Mouse (Mus musculus) limb, embryonic 14.5 days (tissue): Measurements from ENCODE around the gene H1foo. TPM values are rescaled to one million over a fixed set of nuclear protein-coding genes. Genes with fewer than 3 reads are reported as not detected.

ENCODE experiments used
- ATAC-seq: fragments of 200-750 bp; cut with Nextera tagmentation; 2 replicates; pipeline ENCODE4 v1.8.0; 2017; ENCODE audit warnings: low read depth, moderate number of reproducible peaks, moderate TSS enrichment; ENCODE audit not compliant: low FRiP score
- DNase-seq: peaks from one replicate; pipeline ENCODE4 v3.0.0-alpha.2; 2015; ENCODE audit warnings: low spot score
- H3K27ac ChIP-seq: fragments of 300-500 bp; sonication (generic); replicated peaks from 2 replicates; pipeline ENCODE4 v1.5.1; 2014; ENCODE audit warnings: low read depth, mild to moderate bottlenecking, low read length, moderate library complexity, mixed read lengths
- H3K27me3 ChIP-seq: fragments of 300-500 bp; sonication (generic); 2 replicates; pipeline ENCODE4 v1.6.1; 2014; ENCODE audit warnings: low read length, mixed read lengths; ENCODE audit not compliant: control insufficient read depth, insufficient read depth
- H3K36me3 ChIP-seq: fragments of 300-500 bp; sonication (generic); 2 replicates; pipeline ENCODE4 v1.6.1; 2014; ENCODE audit warnings: mild to moderate bottlenecking, low read length, moderate library complexity, mixed read lengths; ENCODE audit not compliant: control insufficient read depth, insufficient read depth
- H3K4me1 ChIP-seq: fragments of 300-500 bp; sonication (generic); 2 replicates; pipeline ENCODE4 v1.6.1; 2014; ENCODE audit warnings: antibody characterized with exemption, low read length, mixed read lengths; ENCODE audit not compliant: control insufficient read depth, insufficient read depth
- H3K4me2 ChIP-seq: fragments of 300-500 bp; sonication (generic); replicated peaks from 2 replicates; pipeline ENCODE4 v1.6.1; 2014; ENCODE audit warnings: low read depth, mild to moderate bottlenecking, low read length, moderate library complexity; ENCODE audit not compliant: severe bottlenecking
- H3K4me3 ChIP-seq: fragments of 300-500 bp; sonication (generic); replicated peaks from 2 replicates; pipeline ENCODE4 v1.5.1; 2014; ENCODE audit warnings: low read length
- H3K9ac ChIP-seq: fragments of 300-500 bp; sonication (generic); 2 replicates; pipeline ENCODE4 v1.6.1; 2014; ENCODE audit warnings: mild to moderate bottlenecking, low read depth, low read length, moderate library complexity; ENCODE audit not compliant: severe bottlenecking
- H3K9me3 ChIP-seq: fragments of 300-500 bp; sonication (generic); 2 replicates; pipeline ENCODE4 v1.6.1; 2016; ENCODE audit warnings: low read length; ENCODE audit not compliant: control insufficient read depth
- POLR2A ChIP-seq: fragments of 200-500 bp; IDR thresholded peaks from 2 replicates; pipeline ENCODE4 v1.8.0; 2012; ENCODE audit warnings: inconsistent platforms, mild to moderate bottlenecking, moderate library complexity, borderline replicate concordance; ENCODE audit not compliant: insufficient read depth, insufficient read length; ENCODE audit errors: extremely low read depth
- WGBS: fragments of 180-500 bp; shearing (Covaris S2); extraction: QIAGEN DNeasy Blood & Tissue Kit; methylation state at CpG from one replicate; pipeline ENCODE4 v1.1.7; 2014; 5-methylcytosine and 5-hydroxymethylcytosine counted together
- polyA plus RNA-seq, 2 experiments: library from polyadenylated mRNA; depleted of rRNA in 1 of 2; stranded (reverse) in 1 of 2; unstranded in 1 of 2; fragments of >200 nt; fragmentation: Nextera tagmentation in 1 of 2; extraction: Ambion mirVana in 1 of 2; gene quantifications; 2 replicates each; pipeline versions ENCODE4 v1.2.1 to v1.2.3; 2012 to 2014

H1foo gene
- polyA plus RNA-seq (2012; rRNA removed) (not detected in 2 replicates), polyA plus RNA-seq (2014; fragmentation: Nextera tagmentation; extraction: Ambion mirVana) (not detected in 2 replicates)

DNA sequence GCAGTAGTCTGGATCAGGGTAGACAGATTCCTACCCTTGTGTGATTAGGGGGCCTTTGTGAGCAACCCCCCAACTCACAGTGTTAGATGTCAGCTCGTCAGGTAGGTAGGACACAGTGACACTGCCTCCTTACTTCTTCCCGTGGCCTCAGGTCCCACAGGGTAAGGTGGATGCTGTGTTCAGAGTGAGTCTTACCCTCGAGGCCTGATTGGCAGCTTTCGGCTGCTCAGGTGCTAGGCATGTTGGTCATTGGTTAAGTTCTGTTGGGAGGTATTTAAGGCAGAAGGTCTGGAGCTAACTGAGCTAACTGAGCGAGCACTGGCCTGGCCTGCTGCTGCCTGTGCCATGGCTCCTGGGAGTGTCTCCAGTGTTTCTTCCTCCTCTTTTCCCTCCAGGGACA is at the start of gene H1foo:
H1foo (plus strand) TSS at position 301 of the 400 bp plus-strand sequence.
- H3K27me3 ChIP-seq, result no peaks in the 10 kb centered on the region
- H3K4me2 ChIP-seq, result no peak within 1 kb of the TSS
- H3K27ac ChIP-seq, result no peak within 1 kb of the TSS
- WGBS, result 76% methylated on average over 5 of the region's 5 CpGs
- no peak within 1 kb of the TSS; the same call in 1 of the 2 replicates for H3K9ac ChIP-seq
- no peak for ATAC-seq
- H3K9me3 ChIP-seq, result no peaks in the 10 kb centered on the region
- no peak for DNase-seq
- no peak within 1 kb of the TSS for H3K4me3 ChIP-seq
- H3K4me1 ChIP-seq, result no peaks in the 10 kb centered on the region
- no peaks in the 10 kb centered on the region for H3K36me3 ChIP-seq
- TF ChIP-seq POLR2A, result no peak

DNA sequence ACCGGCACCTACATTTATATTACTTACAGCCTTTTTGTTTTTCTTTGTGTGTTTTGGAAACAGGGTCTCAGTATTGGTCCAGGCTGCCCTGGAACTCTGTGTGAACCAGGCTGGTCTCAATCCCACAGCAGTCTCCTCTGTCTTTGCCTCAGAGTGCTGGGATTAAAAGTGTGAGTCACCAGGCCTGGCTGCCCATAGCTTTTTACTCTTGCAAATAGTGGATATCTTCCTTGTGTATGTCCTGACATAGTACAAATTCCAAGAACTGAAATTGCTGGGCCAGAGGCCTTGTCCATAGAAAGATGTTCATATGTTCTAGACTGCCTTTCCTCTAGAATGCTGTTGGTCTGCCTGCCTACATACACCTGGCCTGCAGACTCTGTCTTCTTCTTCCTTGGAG is 48.4 kb upstream of the H1foo start:
- Histone ChIP-seq H3K4me1 (peaks cover 4% of the 10 kb centered on the region), H3K9ac (no peak overlapping the region), H3K9me3 (no peaks in the 10 kb centered on the region), H3K4me2 (no peak overlapping the region), H3K36me3 (peaks cover 51% of the 10 kb centered on the region), H3K27me3 (no peaks in the 10 kb centered on the region), H3K27ac (no peak overlapping the region), H3K4me3 (no peak overlapping the region)
- WGBS, result 70% methylated on average over 1 of the region's 1 CpGs
- no peak for DNase-seq
- no peak for TF ChIP-seq POLR2A
- no peak for ATAC-seq

DNA sequence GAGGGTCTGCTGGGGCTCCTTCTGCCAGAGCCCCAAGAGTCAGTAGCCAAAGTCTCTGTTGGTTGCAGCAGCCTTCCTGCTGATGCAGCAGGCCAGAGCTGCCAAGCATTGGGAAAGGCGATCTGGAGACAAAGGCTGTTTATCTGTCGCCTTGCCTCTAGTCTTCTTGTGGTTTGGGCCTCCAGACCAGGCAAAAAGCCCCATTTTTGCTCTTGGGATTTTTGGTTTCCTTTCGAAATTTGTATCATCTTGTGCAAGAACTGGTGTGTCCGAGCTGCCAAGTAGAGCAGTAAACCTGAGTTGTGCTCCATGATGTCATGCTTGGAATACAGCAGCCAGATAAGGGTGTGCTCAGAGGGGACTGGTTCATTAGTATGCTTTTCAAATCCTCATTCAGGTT is 47.6 kb upstream of the H1foo start:
- H3K27me3 ChIP-seq, result no peaks in the 10 kb centered on the region
- H3K36me3 ChIP-seq, result peaks cover 47% of the 10 kb centered on the region
- ATAC-seq, result no peak
- no peak for TF ChIP-seq POLR2A
- WGBS, result 73% methylated on average over 4 of the region's 4 CpGs
- no peak for DNase-seq
- no peaks in the 10 kb centered on the region; the same call in 1 of the 2 replicates for H3K4me1 ChIP-seq
- H3K4me3 ChIP-seq, result no peak overlapping the region
- H3K9ac ChIP-seq, result no peak overlapping the region; the same call in 1 of the 2 replicates
- H3K27ac ChIP-seq, result no peak overlapping the region
- no peak overlapping the region for H3K4me2 ChIP-seq
- H3K9me3 ChIP-seq, result no peaks in the 10 kb centered on the region

DNA sequence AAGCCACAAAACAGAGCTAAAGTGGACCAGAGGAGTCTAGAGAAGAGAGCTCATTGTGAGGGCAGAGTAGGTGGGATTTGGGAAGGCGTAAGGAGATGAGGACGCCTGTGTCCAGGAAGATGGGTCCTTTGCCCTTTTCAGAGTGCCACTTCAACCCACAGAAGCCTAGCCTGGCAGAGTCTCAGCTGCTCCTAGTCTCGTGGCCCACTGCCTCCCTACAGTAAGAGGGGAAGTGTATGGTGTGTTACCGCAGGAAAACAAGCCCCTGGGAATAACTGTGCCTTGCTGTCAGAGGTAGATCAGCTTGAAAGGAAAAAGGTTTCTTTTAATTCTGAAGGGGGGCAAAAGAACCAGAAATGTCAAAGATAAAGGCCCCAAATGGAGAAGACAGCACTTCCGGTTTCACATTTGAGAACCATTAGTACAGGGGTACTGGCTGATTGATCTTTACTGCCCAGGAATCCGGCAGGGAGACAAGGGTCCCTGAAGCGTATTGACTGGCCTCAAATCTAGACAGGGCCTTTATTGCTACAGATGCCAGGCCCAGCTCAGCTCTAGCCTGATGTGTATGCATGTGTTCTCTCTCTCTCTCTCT is 46.7 kb upstream of the H1foo start:
- H3K27ac ChIP-seq, result no peak overlapping the region
- H3K4me3 ChIP-seq, result no peak overlapping the region
- H3K27me3 ChIP-seq, result no peaks in the 10 kb centered on the region
- no peak for TF ChIP-seq POLR2A
- no peaks in the 10 kb centered on the region for H3K9me3 ChIP-seq
- no peak for DNase-seq
- H3K4me1 ChIP-seq, result no peaks in the 10 kb centered on the region; the same call in 1 of the 2 replicates
- 60% methylated on average over 7 of the region's 7 CpGs for WGBS
- no peak for ATAC-seq
- H3K9ac ChIP-seq, result no peak overlapping the region
- peaks cover 42% of the 10 kb centered on the region for H3K36me3 ChIP-seq
- H3K4me2 ChIP-seq, result no peak overlapping the region

DNA sequence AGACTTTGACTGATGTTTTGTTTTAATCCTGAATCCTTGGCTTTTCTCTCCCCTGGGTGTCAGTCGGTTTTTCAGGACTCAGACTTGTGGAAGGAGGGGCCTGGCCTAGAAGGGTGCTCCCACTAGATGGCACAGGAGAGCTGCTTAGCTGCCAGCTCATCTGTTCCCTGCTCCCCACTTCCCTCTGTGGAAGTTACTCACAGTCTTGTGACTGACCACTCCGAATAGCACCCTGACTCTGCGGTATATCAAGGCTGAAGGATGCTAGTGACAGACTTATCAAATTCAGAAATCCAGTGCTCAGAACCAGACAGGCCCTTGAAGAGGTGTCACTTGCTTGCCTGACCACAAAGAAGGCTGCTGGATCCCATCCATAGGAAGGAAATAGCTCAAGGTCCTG is 43.7 kb upstream of the H1foo start:
- ATAC-seq (peak; percentile 68; the same call in 1 of the 2 replicates), DNase-seq (peak; percentile 65)
- TF ChIP-seq POLR2A, result no peak
- H3K4me1 ChIP-seq, result no peaks in the 10 kb centered on the region; the same call in 1 of the 2 replicates
- no peaks in the 10 kb centered on the region for H3K9me3 ChIP-seq
- H3K4me2 ChIP-seq, result no peak overlapping the region
- H3K9ac ChIP-seq, result no peak overlapping the region
- peaks cover 21% of the 10 kb centered on the region for H3K36me3 ChIP-seq
- 20% methylated on average over 3 of the region's 3 CpGs for WGBS
- no peaks in the 10 kb centered on the region for H3K27me3 ChIP-seq
- H3K27ac ChIP-seq, result no peak overlapping the region
- H3K4me3 ChIP-seq, result no peak overlapping the region
